Mouse (Mus musculus): Measurements from ENCODE around the gene Aurkb. TPM values are rescaled to one million over a fixed set of nuclear protein-coding genes. Genes with fewer than 3 reads are reported as not detected.

The Aurkb gene
- polyA plus RNA-seq, 1 experiment from 2014 or later: 171 TPM

DNA sequence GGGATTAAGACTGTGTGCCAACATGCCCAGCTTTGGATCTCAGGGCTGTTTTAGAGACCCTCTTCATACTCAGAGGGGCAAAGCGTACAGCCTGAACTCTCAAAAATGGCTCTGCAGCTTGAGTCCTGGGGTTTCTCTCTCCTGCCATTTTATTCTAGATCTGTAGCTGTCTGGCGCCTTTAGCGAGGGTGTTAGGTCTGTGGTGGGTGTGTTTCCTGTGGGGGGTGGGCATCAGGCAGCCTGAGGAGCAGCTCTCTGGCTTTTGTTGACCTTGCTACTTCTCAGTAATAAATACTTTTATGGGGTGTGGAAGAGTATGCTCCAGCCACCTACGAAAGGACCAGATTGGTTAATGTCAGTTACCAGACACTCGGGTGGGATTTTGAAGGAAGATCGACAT, 32.6 kb downstream of the Aurkb start:
- H3K27me3 ChIP-seq (ENCODE audit: control insufficient read depth, insufficient read depth, low read length): no peaks in the 10 kb centered on the region
- H3K9me3 ChIP-seq (ENCODE audit: control insufficient read depth, low read length): no peaks in the 10 kb centered on the region
- H3K36me3 ChIP-seq (ENCODE audit: control insufficient read depth, insufficient read depth, low read length): no peaks in the 10 kb centered on the region
- H3K27ac ChIP-seq (replicated peaks; ENCODE audit: low read depth, low read length): no peak overlapping the region
- no peaks in the 10 kb centered on the region for H3K4me1 ChIP-seq (ENCODE audit: control insufficient read depth, insufficient read depth, low read length)
- ATAC-seq (ENCODE audit: insufficient number of reproducible peaks, low FRiP score, low TSS enrichment, low read depth): no peak
- 68% methylated on average over 6 of the region's 6 CpGs for WGBS
- DNase-seq (ENCODE audit: low spot score): no peak
- no peak overlapping the region for H3K4me2 ChIP-seq (ENCODE audit: low read depth, severe bottlenecking)
- H3K9ac ChIP-seq (ENCODE audit: low read length): no peak overlapping the region
- H3K4me3 ChIP-seq (ENCODE audit: low read depth, low read length): no peak overlapping the region

DNA sequence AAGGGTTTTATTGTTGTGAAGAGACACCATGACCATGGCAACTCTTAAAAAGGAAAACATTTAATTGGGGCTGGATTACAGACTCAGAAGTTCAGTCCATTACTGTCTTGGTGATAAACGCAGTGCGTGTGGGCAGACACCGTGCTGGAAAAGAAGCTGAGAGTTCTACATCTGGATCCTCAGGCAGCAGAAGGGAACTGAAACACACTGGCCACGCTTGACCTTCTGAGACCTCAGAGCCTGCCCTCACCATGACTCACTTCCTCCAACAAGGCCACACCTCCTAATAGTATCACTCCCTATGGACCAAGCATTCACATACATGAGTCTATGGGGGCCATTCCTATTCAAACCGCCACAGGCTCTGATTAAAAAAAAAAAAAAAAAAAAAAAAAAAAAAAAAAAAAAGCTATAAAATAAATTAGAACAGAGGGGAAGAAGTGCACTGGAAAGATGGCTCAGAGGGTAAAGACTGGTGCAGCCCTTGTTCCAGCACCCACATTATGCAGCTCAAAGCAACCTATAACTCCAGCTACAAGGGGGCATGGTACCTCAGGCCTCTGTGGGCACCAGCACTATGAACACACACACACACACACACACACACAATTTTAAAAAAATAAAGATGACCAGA, 33.5 kb downstream of the Aurkb start:
- H3K9me3 ChIP-seq (ENCODE audit: control insufficient read depth, low read length): no peaks in the 10 kb centered on the region
- H3K4me1 ChIP-seq (ENCODE audit: control insufficient read depth, insufficient read depth, low read length): no peaks in the 10 kb centered on the region
- WGBS: 64% methylated on average over 5 of the region's 5 CpGs
- ATAC-seq (ENCODE audit: insufficient number of reproducible peaks, low FRiP score, low TSS enrichment, low read depth) (no peak), DNase-seq (ENCODE audit: low spot score) (no peak)
- no peaks in the 10 kb centered on the region for H3K27me3 ChIP-seq (ENCODE audit: control insufficient read depth, insufficient read depth, low read length)
- no peak overlapping the region for H3K4me3 ChIP-seq (ENCODE audit: low read depth, low read length)
- no peak overlapping the region for H3K27ac ChIP-seq (replicated peaks; ENCODE audit: low read depth, low read length)
- no peaks in the 10 kb centered on the region for H3K36me3 ChIP-seq (ENCODE audit: control insufficient read depth, insufficient read depth, low read length)
- H3K4me2 ChIP-seq (ENCODE audit: low read depth, severe bottlenecking): no peak overlapping the region
- no peak overlapping the region for H3K9ac ChIP-seq (ENCODE audit: low read length)

DNA sequence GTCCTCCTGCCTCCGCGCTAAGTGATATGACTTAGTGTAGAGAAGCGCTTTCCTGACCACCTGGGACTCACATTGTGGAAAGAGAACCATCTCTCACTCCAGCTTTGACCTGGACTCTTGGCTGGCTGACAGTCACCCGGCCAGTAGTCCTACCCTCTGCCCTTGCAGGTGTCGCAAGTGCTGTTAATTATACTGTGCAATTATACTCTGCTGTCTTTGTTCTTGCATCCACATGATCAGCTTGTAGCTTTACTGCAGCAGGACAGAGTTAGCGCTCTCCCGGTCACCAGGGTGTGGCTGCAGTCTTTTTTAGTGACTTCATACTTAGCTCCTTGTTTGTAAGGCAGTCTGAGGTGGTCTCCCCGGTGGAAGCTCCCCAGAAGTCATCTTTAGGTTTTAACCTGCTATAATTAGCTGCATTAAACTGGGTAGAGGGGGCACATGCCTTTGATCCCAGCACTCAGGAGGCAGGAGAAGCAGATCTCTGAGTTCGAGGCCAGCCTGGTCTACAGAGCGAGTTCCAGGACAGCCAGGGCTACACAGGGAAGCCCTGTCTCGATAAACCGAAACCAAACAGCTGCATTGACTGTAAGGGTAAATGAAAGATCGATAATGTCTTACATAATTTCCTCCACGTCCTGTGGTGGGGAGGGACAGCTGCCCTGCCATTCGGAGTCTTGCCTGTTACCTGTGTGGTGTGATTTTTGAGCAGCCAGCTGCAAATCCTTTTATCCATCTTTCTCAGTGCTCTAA, 34.8 kb downstream of the Aurkb start:
- no peak overlapping the region for H3K9ac ChIP-seq (ENCODE audit: low read length)
- ATAC-seq (ENCODE audit: insufficient number of reproducible peaks, low FRiP score, low TSS enrichment, low read depth) (no peak), DNase-seq (ENCODE audit: low spot score) (no peak)
- no peaks in the 10 kb centered on the region for H3K36me3 ChIP-seq (ENCODE audit: control insufficient read depth, insufficient read depth, low read length)
- 79% methylated on average over 15 of the region's 15 CpGs for WGBS
- no peak overlapping the region for H3K27ac ChIP-seq (replicated peaks; ENCODE audit: low read depth, low read length)
- H3K9me3 ChIP-seq (ENCODE audit: control insufficient read depth, low read length): no peaks in the 10 kb centered on the region
- H3K4me1 ChIP-seq (ENCODE audit: control insufficient read depth, insufficient read depth, low read length): no peaks in the 10 kb centered on the region
- no peaks in the 10 kb centered on the region for H3K27me3 ChIP-seq (ENCODE audit: control insufficient read depth, insufficient read depth, low read length)
- H3K4me2 ChIP-seq (ENCODE audit: low read depth, severe bottlenecking): no peak overlapping the region
- no peak overlapping the region for H3K4me3 ChIP-seq (ENCODE audit: low read depth, low read length)

DNA sequence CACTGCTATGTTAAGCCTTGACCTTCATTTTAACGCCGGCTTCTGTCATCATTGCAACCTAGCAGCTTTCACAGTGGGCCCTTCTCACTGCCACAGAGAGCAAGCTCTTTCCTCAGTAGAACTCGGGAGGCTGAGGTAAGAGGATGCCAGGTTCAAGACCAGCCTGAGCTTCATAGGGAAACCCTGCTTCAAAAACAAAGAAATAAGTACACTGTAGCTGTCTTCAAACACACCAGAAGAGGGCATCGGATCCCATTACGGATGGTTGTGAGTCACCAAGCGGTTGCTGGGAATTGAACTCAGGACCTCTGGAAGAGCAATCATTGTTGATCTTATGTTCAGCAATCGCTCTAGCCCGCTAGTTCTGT, 35.4 kb downstream of the Aurkb start:
- no peaks in the 10 kb centered on the region for H3K9me3 ChIP-seq (ENCODE audit: control insufficient read depth, low read length)
- H3K4me2 ChIP-seq (ENCODE audit: low read depth, severe bottlenecking): no peak overlapping the region
- 85% methylated on average over 8 of the region's 8 CpGs for WGBS
- H3K4me3 ChIP-seq (ENCODE audit: low read depth, low read length): no peak overlapping the region
- no peaks in the 10 kb centered on the region for H3K27me3 ChIP-seq (ENCODE audit: control insufficient read depth, insufficient read depth, low read length)
- H3K4me1 ChIP-seq (ENCODE audit: control insufficient read depth, insufficient read depth, low read length): no peaks in the 10 kb centered on the region
- no peaks in the 10 kb centered on the region for H3K36me3 ChIP-seq (ENCODE audit: control insufficient read depth, insufficient read depth, low read length)
- ATAC-seq (ENCODE audit: insufficient number of reproducible peaks, low FRiP score, low TSS enrichment, low read depth) (no peak), DNase-seq (ENCODE audit: low spot score) (no peak)
- no peak overlapping the region for H3K9ac ChIP-seq (ENCODE audit: low read length)
- no peak overlapping the region for H3K27ac ChIP-seq (replicated peaks; ENCODE audit: low read depth, low read length)

DNA sequence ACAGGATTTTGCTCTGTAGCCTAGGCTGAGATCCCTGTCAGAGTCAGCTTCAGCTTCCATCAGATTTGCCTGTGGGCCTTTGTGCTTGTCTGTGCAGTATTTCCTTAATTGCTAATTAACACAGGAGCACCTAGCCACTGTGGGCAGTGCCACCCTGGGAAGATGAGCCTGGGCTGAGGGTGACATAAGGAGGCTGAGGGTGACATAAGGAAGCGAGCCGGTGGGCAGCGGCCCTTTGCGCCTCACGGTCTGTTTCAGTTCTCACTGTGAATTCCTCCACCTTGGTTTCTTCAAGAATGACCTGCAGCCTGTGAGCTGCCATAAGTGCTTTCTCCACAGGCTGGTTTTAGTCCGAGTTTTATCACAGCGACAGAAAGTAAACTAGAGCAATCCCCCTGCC, 36.2 kb downstream of the Aurkb start:
- no peak overlapping the region for H3K27ac ChIP-seq (replicated peaks; ENCODE audit: low read depth, low read length)
- H3K9me3 ChIP-seq (ENCODE audit: control insufficient read depth, low read length): no peaks in the 10 kb centered on the region
- no peak for DNase-seq (ENCODE audit: low spot score)
- no peak overlapping the region for H3K4me2 ChIP-seq (ENCODE audit: low read depth, severe bottlenecking)
- 88% methylated on average over 7 of the region's 7 CpGs for WGBS
- H3K4me3 ChIP-seq (ENCODE audit: low read depth, low read length): no peak overlapping the region
- no peaks in the 10 kb centered on the region for H3K36me3 ChIP-seq (ENCODE audit: control insufficient read depth, insufficient read depth, low read length)
- no peak overlapping the region for H3K9ac ChIP-seq (ENCODE audit: low read length)
- ATAC-seq (ENCODE audit: insufficient number of reproducible peaks, low FRiP score, low TSS enrichment, low read depth): no peak
- H3K27me3 ChIP-seq (ENCODE audit: control insufficient read depth, insufficient read depth, low read length): no peaks in the 10 kb centered on the region
- H3K4me1 ChIP-seq (ENCODE audit: control insufficient read depth, insufficient read depth, low read length): no peaks in the 10 kb centered on the region

DNA sequence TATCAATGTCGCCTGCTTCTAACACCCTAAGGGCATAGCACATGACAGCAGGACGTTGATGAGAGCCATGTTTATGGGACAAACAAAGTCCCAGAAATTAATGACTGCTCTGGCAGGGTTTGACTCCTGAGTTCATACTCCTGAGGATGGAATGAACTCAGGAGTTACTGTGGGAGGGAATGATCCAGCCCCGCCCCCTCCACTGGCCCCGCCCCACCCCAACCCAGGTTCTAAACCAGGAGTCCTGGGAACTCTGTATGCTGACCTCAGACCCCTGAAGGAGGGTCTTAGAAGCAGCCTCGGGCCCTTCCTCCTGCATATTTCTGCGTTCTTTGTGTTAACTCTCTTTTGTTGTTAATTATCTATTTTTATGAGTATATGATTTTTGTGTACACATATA, 40.2 kb downstream of the Aurkb start:
- WGBS: 63% methylated on average over 6 of the region's 6 CpGs
- Histone ChIP-seq H3K27me3 (ENCODE audit: control insufficient read depth, insufficient read depth, low read length) (no peaks in the 10 kb centered on the region), H3K4me2 (ENCODE audit: low read depth, severe bottlenecking) (no peak overlapping the region), H3K27ac (replicated peaks; ENCODE audit: low read depth, low read length) (no peak overlapping the region; the same call in 1 of the 2 replicates), H3K4me3 (ENCODE audit: low read depth, low read length) (no peak overlapping the region), H3K36me3 (ENCODE audit: control insufficient read depth, insufficient read depth, low read length) (peaks cover 6% of the 10 kb centered on the region), H3K9ac (ENCODE audit: low read length) (no peak overlapping the region), H3K4me1 (ENCODE audit: control insufficient read depth, insufficient read depth, low read length) (peaks cover 13% of the 10 kb centered on the region), H3K9me3 (ENCODE audit: control insufficient read depth, low read length) (no peaks in the 10 kb centered on the region)
- no peak for DNase-seq (ENCODE audit: low spot score)
- no peak for ATAC-seq (ENCODE audit: insufficient number of reproducible peaks, low FRiP score, low TSS enrichment, low read depth)

DNA sequence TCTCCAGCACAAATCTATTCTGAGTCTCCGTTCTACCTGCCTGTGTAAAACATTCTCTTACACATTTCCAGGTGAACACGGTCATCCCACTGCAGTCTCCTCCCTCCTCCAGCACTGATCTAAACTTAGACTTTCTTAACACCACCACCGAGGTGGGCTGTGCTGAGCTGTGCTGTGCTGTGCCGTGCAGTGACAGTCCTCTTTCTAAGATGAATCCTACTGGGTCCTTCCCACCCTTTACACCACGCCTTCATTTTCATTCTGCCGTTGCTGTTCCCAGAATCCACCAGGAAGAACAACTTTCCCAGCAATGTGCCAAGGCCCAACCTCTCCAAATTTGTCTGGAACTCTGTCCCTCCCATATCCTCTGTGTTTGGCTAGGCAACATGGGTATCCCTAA, 40.9 kb downstream of the Aurkb start:
- Histone ChIP-seq H3K4me1 (ENCODE audit: control insufficient read depth, insufficient read depth, low read length) (peaks cover 13% of the 10 kb centered on the region), H3K4me3 (ENCODE audit: low read depth, low read length) (no peak overlapping the region), H3K27ac (replicated peaks; ENCODE audit: low read depth, low read length) (no peak overlapping the region), H3K36me3 (ENCODE audit: control insufficient read depth, insufficient read depth, low read length) (peaks cover 8% of the 10 kb centered on the region), H3K27me3 (ENCODE audit: control insufficient read depth, insufficient read depth, low read length) (no peaks in the 10 kb centered on the region), H3K9me3 (ENCODE audit: control insufficient read depth, low read length) (no peaks in the 10 kb centered on the region), H3K9ac (ENCODE audit: low read length) (no peak overlapping the region), H3K4me2 (ENCODE audit: low read depth, severe bottlenecking) (no peak overlapping the region)
- no peak for ATAC-seq (ENCODE audit: insufficient number of reproducible peaks, low FRiP score, low TSS enrichment, low read depth)
- DNase-seq (ENCODE audit: low spot score): no peak
- 60% methylated on average over 6 of the region's 6 CpGs for WGBS

DNA sequence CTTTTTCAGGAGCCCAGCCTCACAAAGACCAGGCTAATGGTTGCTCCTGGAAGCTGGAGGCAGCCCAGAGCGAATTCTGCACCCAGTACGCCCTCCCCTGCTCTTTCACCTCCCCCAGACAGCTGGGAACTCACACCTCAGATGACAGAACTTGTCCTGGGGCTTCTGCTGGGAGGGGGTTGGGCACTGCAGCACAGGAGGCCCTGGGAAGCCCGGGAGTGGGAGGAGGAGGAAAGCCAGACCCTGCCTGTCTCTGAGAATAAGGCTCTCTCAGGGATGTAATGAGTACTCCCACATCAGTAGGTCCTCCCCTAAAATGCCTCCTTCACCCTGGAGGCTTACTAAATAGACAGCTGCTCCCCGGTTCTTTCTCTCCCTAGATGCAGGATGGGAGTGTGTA, 41.6 kb downstream of the Aurkb start:
- Histone ChIP-seq H3K4me2 (ENCODE audit: low read depth, severe bottlenecking) (no peak overlapping the region; the same call in 1 of the 2 replicates), H3K4me3 (ENCODE audit: low read depth, low read length) (0 out of 2 replicates have a peak overlapping the region, but pooled peaks have one; percentile 5)

More for the DNA sequence above, 41.6 kb downstream of the Aurkb start:
- peaks cover 8% of the 10 kb centered on the region for H3K36me3 ChIP-seq (ENCODE audit: control insufficient read depth, insufficient read depth, low read length)
- H3K9me3 ChIP-seq (ENCODE audit: control insufficient read depth, low read length): no peaks in the 10 kb centered on the region
- DNase-seq (ENCODE audit: low spot score) (no peak), ATAC-seq (ENCODE audit: insufficient number of reproducible peaks, low FRiP score, low TSS enrichment, low read depth) (no peak)
- H3K27ac ChIP-seq (replicated peaks; ENCODE audit: low read depth, low read length): no peak overlapping the region
- peaks cover 13% of the 10 kb centered on the region for H3K4me1 ChIP-seq (ENCODE audit: control insufficient read depth, insufficient read depth, low read length)
- 0 out of 2 replicates have a peak overlapping the region, but pooled peaks have one; percentile 7 for H3K9ac ChIP-seq (ENCODE audit: low read length)
- 25% methylated on average over 4 of the region's 4 CpGs for WGBS
- no peaks in the 10 kb centered on the region for H3K27me3 ChIP-seq (ENCODE audit: control insufficient read depth, insufficient read depth, low read length)
